Mouse (Mus musculus) CH12.LX (cell line): ENCODE results near the gene Rpl35a.

Source experiments
- CHD1 ChIP-seq: IDR thresholded peaks from 2 replicates; pipeline ENCODE4 v1.6.1; 2012; ENCODE audit warnings: low read depth, low read length, improper control_type of control experiment, inconsistent platforms
- CHD2 ChIP-seq: IDR thresholded peaks from 2 replicates; pipeline ENCODE4 v1.6.1; 2011; ENCODE audit warnings: low read length, improper control_type of control experiment
- CTCF ChIP-seq, 2 experiments: IDR thresholded peaks in 1 of 2; conservative IDR thresholded peaks in 1 of 2; 2 replicates each; pipeline ENCODE4 v1.5.1; 2011 to 2012; ENCODE audit warnings: low read depth in 2 of 2, low read length in 2 of 2, improper control_type of control experiment in 1 of 2, inconsistent platforms in 1 of 2, mild to moderate bottlenecking in 1 of 2, moderate library complexity in 1 of 2
- EP300 ChIP-seq: IDR thresholded peaks from 2 replicates; pipeline ENCODE4 v1.6.1; 2011; ENCODE audit warnings: low read length, improper control_type of control experiment
- JUND ChIP-seq: conservative IDR thresholded peaks from 2 replicates; pipeline ENCODE4 v1.6.1; 2011; ENCODE audit warnings: low read depth, low read length, improper control_type of control experiment
- MAZ ChIP-seq: IDR thresholded peaks from 2 replicates; pipeline ENCODE4 v1.6.1; 2012; ENCODE audit warnings: low read depth, mild to moderate bottlenecking, inconsistent platforms, low read length, improper control_type of control experiment, moderate library complexity
- MYC ChIP-seq: IDR thresholded peaks from 2 replicates; pipeline ENCODE4 v1.6.1; 2011; ENCODE audit warnings: low read depth, mild to moderate bottlenecking, improper control_type of control experiment, low read length
- POLR2A ChIP-seq: IDR thresholded peaks from 2 replicates; pipeline ENCODE4 v1.6.1; 2011; ENCODE audit warnings: low read depth, mild to moderate bottlenecking, improper control_type of control experiment, low read length
- RAD21 ChIP-seq: IDR thresholded peaks from 2 replicates; pipeline ENCODE4 v1.6.1; 2011; ENCODE audit warnings: low read depth, mild to moderate bottlenecking, low read length, improper control_type of control experiment, moderate library complexity
- USF1 ChIP-seq: IDR thresholded peaks from 2 replicates; pipeline ENCODE4 v1.6.1; 2014; ENCODE audit warnings: low read depth, mild to moderate bottlenecking, inconsistent platforms, low read length, improper control_type of control experiment
- ZMIZ1 ChIP-seq: IDR thresholded peaks from 2 replicates; pipeline ENCODE4 v1.6.1; 2012; ENCODE audit warnings: low read depth, mild to moderate bottlenecking, inconsistent platforms, low read length, improper control_type of control experiment

- no peak for TF ChIP-seq CTCF (conservative IDR thresholded peaks at IDR 0.05 in 1 of 2, IDR thresholded peaks at IDR 0.05 in 1 of 2; ENCODE audit: low read depth in 2 of 2, low read length in 2 of 2)
- TF ChIP-seq MAZ: no peak
- TF ChIP-seq POLR2A: no peak
- TF ChIP-seq ZMIZ1: no peak
- no peak for TF ChIP-seq CHD1
- no peak for TF ChIP-seq JUND
- no peak for TF ChIP-seq RAD21
- TF ChIP-seq MYC: no peak
- no peak for TF ChIP-seq CHD2
- no peak for TF ChIP-seq USF1
- TF ChIP-seq EP300: no peak
These were observed 31.7 kb upstream of the Rpl35a start for GRCm38 (mm10) chr16:33024456-33025104.
